Mouse (Mus musculus) brain, embryonic 18.5 days (tissue): ENCODE results near the gene I0C0044D17Rik.
"Not testable (repeated sequence)": the region's sequence is repeated elsewhere in the genome, so short reads cannot be mapped to it uniquely, and the experiment has no call there.

ENCODE experiments used
- DNase-seq: peaks from one replicate; pipeline ENCODE4 v3.0.0-alpha.2; 2012; ENCODE audit warnings: low read depth, low spot score

I0C0044D17Rik gene

DNA sequence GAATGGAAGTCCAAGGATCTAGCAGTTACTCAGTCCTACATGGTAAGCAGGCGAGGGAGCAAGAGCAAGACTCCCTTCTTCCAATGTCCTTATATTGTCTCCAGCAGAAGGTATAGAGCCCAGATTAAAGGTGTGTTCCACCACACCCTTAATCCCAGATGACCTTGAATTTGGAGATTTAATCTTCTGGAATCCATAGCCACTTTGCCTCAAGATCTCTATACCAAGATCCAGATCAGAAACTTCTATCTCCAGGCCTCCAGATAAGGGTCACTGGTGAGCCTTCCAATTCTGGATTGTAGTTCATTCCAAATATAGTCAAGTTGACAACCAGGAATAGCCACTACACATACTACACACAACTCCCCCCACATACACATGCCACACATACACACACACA is at the start of gene I0C0044D17Rik:
TSS of gene I0C0044D17Rik (minus strand) at position 101 of the 400 bp plus-strand sequence.
- not testable (repeated sequence) for DNase-seq

DNA sequence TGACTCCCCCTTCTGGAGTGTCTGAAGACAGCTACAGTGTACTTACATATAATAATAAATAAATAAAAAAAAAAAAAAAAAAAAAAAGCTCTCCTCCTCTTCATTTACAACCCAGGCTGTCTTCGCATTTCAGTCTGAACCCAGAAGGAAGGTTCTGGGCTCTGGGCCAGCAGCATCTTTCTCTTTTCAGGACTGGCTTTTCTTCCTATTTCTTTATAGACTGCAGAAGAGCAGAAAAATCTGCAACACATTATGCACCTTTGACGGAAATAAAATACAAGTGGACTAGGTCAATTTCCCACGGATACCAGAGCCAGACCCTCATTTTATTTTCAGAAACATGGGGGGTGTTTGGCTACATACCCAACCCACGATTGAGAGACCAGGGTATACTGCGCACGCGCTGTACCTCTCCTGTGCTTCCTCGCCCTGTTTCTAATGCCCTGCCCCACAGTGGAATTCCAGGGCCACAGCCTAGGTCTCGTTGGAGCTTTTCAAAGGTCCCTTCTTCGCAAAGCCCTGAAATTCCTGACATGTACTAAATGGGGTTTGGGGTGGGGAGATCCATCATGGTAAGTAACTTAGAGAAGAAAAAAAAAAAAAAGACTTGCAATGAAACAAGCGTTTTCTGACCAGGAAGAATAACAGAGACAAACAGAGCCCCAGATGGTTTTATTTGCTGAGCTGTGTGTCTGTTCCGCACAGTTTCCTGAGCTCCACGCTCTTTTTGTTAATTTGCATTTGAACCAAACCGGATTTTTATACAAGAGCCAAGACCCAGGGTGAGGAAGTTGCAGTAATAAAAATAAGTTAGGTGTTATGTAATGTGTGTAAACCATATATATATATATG is 42.0 kb upstream of the I0C0044D17Rik start:
- DNase-seq = no peak

GRCm38 (mm10) chr4:98864546-98864945 is 40.9 kb upstream of the I0C0044D17Rik start:
- no peak for DNase-seq

- no peak for DNase-seq
These were observed 40.5 kb upstream of the I0C0044D17Rik start for GRCm38 (mm10) chr4:98864094-98864493.

DNA sequence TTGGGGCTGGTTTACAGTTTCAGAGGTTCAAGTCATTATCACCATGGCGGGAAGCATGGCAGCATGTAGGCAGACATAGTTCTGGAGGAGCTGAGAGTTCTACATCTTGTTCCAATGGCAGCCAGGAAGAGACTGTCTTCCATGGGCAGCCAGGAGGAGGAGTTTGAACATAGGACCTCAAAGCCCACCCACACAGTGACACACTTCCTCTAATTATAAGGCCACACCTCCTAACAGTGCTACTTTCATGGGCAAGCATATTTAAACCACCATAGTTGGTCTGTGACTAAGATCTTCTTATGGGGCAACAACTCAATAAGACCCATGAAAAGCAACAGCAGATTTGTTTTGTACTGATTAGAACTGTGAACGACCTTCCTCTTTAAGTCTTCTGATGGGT is 39.8 kb upstream of the I0C0044D17Rik start:
- no peak for DNase-seq

DNA sequence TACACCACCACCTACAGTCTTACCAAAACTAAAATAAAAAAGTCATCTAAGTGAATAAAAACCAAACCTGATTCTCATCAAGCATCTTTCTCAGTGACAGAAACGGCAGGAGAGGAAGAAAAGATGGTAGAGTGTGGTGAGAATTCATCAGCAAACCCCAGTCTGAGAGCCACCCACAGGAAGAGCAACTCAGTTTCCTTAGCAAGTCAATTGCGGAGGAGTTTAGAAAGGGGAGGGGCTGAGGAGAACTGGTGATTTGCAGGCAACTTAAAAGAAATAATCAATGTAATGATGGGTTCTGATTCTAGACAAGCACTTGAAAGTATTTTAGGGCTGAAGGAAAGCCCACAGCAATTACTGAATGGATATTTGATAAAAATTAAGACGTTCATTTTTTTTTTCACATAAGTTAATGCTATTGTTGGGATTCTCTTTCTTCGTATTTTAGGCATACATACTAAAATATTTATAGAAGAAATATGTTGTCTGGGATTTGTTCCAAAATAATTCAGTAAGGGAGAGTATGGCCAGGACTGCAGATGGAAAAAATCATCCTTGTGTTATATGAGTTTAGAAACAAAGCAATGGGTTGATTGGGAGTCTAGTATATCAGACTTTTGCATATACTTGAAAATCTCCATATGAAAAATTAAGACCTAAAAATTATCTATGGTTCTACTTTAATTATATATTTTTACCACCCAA is 34.7 kb upstream of the I0C0044D17Rik start:
- no peak for DNase-seq

- DNase-seq = no peak
These were observed 33.5 kb upstream of the I0C0044D17Rik start for GRCm38 (mm10) chr4:98857037-98857648.

DNA sequence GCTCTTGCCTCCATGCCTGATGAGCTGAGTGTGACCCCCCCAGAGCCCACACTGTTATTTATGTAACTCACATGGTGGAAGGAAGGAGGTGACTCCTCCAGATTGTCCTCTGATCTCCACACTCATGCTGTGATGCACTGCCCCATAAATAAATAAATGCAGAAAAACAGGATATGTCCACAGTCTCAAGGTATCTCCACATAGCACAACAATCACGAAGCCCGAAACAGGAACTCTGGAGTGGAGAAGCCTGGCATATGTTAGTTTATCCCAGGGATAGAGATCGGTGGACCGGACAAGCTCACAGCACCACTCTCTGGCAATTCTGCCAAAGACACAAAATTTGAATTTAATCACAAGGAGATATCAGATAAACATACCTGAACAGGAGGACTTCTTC is 30.3 kb upstream of the I0C0044D17Rik start:
- no peak for DNase-seq

- not testable (repeated sequence) for DNase-seq
These were observed 26.8 kb upstream of the I0C0044D17Rik start for GRCm38 (mm10) chr4:98850485-98850884.

- no peak for DNase-seq
These were observed 23.7 kb upstream of the I0C0044D17Rik start for GRCm38 (mm10) chr4:98847120-98847885.

GRCm38 (mm10) chr4:98846396-98846795 is 22.8 kb upstream of the I0C0044D17Rik start:
- DNase-seq = no peak

DNA sequence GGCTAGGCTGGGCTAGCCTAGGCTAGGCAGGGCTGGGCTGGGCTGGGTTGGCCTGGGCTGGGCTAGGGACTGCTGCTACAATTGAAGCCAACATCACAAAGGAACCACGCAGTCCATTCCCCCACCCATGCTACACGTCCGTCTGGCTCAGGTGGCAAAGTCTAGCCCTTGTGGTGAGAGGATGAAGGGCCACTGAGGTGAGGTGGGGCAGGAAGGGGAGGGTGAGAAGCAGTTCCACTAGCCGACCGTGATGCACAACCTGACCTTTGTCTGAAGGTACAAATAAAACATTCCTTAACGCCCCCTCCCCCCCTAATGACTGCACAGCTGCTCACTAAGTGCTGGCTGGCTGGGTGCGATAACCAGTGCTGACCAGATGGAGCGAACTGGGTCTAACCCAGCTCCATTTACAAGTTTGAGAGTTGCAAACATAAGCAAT is 22.1 kb upstream of the I0C0044D17Rik start:
- DNase-seq = no peak

- DNase-seq = no peak
These were observed 21.6 kb upstream of the I0C0044D17Rik start for GRCm38 (mm10) chr4:98845201-98845600.

- DNase-seq = no peak
These were observed 20.4 kb upstream of the I0C0044D17Rik start for GRCm38 (mm10) chr4:98843906-98844597.

GRCm38 (mm10) chr4:98841251-98841650 is 17.6 kb upstream of the I0C0044D17Rik start:
- not testable (repeated sequence) for DNase-seq

GRCm38 (mm10) chr4:98840526-98840925 is 16.9 kb upstream of the I0C0044D17Rik start:
- DNase-seq = no peak

GRCm38 (mm10) chr4:98838913-98839312 is 15.3 kb upstream of the I0C0044D17Rik start:
- no peak for DNase-seq

GRCm38 (mm10) chr4:98837715-98838505 is 14.3 kb upstream of the I0C0044D17Rik start:
- DNase-seq = no peak

- DNase-seq = no peak
These were observed 12.9 kb upstream of the I0C0044D17Rik start for GRCm38 (mm10) chr4:98836519-98836918.

- no peak for DNase-seq
These were observed 11.1 kb upstream of the I0C0044D17Rik start for GRCm38 (mm10) chr4:98834782-98835181.
